Mouse (Mus musculus) hematopoietic multipotent progenitor cell, adult 10-12 weeks (in vitro differentiated cells): ENCODE results near the gene Ift74. TPM values are rescaled to one million over a fixed set of nuclear protein-coding genes. Genes with fewer than 3 reads are reported as not detected.

Source experiments
- polyA plus RNA-seq: library from polyadenylated mRNA; stranded (reverse); fragments of >175 nt; gene quantifications from 2 replicates; pipeline ENCODE4 v1.2.3, GENCODE M21; 2012; ENCODE audit warnings: low replicate concordance

The Ift74 gene
- polyA plus RNA-seq, result 0.30 and 0.88 TPM in 2 replicates

GRCm38 (mm10) chr4:94613972-94614626 lies at the start of gene Ift74:
Gene Ift74 (plus strand): TSS chr4:94614491.

DNA sequence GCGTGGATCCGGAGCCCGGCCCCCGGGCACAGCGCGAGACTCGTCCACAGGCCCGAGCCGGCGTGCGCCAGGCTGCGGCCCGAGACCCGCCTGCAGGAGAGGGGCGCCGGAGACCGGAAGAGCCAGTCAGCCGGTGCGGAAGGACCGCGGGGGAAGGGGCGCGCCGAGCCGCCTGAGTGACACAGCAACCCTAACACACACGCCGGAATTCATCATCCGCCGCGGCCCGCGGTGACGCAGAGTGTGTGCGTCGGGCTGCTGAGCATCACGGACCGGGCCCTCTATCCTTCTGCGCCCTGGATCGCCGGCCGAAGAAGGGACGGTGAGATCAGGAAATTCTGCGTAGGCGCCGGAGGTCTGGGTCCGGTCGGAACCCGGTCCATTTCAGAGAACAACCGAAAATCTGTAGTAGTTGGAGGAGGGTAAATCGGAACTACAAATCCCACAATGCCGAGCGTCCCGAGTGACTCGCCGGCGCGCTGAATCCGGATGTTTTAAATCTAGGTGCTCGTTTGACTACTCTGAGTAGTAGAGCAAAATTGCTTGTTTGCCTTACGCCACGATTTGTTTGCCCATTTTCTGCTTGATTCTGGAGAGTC lies 11.2 kb upstream of the Ift74 start, which contains the start of gene Plaa:
Plaa (minus strand) TSS at position 214 of the 599 bp plus-strand sequence.

GRCm38 (mm10) chr4:94649920-94650319 lies 35.6 kb downstream of the Ift74 start, which contains the start of gene Lrrc19:
Gene Lrrc19 (minus strand): TSS chr4:94650144.

GRCm38 (mm10) chr4:94738838-94739731 lies 124.8 kb downstream of the Ift74 start, which contains the start of gene Tek:
Gene Tek (plus strand): TSS chr4:94739289.

Other genes with a start within 250 kb of the Ift74 start
- gene Gm10306, start 57.9 kb upstream of the Ift74 start, polyA plus RNA-seq, result not detected in 2 replicates
- gene Caap1, start 57.7 kb upstream of the Ift74 start, polyA plus RNA-seq, result 2.6 and 4.1 TPM in 2 replicates
- gene Plaa, start 11.2 kb upstream of the Ift74 start, polyA plus RNA-seq, result 43.2 and 105 TPM in 2 replicates
- gene Lrrc19, start 35.7 kb downstream of the Ift74 start, polyA plus RNA-seq, result not detected in 2 replicates
- 0.15 TPM in 1 of 2 replicates, not detected in the other for gene Tek, start 124.8 kb downstream of the Ift74 start, polyA plus RNA-seq